Mouse (Mus musculus) lung, postnatal 0 days (tissue): ENCODE results near the gene Qrich2.

Source experiments
- CTCF ChIP-seq: IDR thresholded peaks from 2 replicates; pipeline ENCODE4 v1.5.1; 2016; ENCODE audit warnings: antibody characterized with exemption, mild to moderate bottlenecking
- EP300 ChIP-seq: IDR thresholded peaks from 2 replicates; pipeline ENCODE4 v1.6.1; 2016; ENCODE audit warnings: antibody characterized with exemption, mild to moderate bottlenecking, control low read depth

DNA sequence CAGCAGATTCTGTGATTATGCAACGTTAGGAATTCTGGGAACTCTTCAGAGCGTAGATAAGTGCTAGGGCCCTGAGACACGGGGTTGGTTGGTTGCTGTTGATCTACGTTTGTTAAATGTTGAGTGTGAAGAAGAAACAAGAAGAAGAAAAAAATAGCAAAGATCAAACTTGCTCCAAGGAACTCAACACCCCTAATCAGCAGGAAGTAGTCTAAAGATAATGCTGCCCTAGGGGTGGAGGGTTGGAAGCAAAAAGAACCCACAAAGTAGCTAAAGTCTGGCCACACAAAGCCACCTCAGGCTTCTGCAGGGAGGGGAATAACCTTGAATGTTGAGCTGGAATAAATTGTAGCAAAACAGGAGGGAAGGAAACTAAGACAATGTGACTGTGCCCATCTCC lies 31.3 kb upstream of the Qrich2 start:
- TF ChIP-seq CTCF (no peak), EP300 (no peak)
